Mouse (Mus musculus): ENCODE results near the gene Knstrn.

DNA sequence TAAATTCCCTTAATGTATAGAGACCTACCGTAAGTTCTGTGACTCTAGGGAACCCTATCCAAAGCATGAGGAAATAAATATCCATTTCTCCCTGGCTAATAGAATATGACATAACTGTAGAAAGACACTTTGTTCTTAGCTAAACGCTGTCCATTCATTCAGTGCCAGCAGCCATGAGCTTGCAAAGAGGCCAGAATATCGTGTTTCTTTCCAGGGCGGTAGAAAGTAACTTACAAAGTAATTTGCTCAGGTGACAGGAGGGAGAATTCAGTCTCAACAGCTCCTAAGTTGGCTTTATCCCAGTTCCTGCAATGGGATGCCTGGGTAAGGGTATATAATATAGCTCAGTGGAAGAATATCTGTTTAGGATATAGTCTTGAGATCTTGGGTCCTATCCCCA, 10.6 kb downstream of the Knstrn start:
- no peak for TF ChIP-seq CTCF (IDR thresholded peaks at IDR 0.05; ENCODE audit: low read depth)
- TF ChIP-seq EP300 (optimal IDR thresholded peaks at IDR 0.05) = no peak

Data from stomach, postnatal 0 days (tissue).